Mouse (Mus musculus) heart, adult 18-20 months (tissue): Measurements from ENCODE around the gene Gimap8. TPM values are rescaled to one million over a fixed set of nuclear protein-coding genes. Genes with fewer than 3 reads are reported as not detected.

ENCODE experiments used
- DNase-seq, 2 experiments: peaks; one replicate each; pipeline ENCODE4 v3.0.0; 2021 to 2022; ENCODE audit warnings: mixed read lengths in 1 of 2
- total RNA-seq, 2 experiments: library from RNA; stranded (reverse); gene quantifications; 2 replicates each; pipeline ENCODE4 v1.2.3; 2021

Gene Gimap8
- total RNA-seq, 2 experiments from 2014 or later, result 7.1 to 7.5 TPM

GRCm38 (mm10) chr6:48704146-48704545, 57.1 kb downstream of the Gimap8 start:
- DNase-seq, result no peak

DNA sequence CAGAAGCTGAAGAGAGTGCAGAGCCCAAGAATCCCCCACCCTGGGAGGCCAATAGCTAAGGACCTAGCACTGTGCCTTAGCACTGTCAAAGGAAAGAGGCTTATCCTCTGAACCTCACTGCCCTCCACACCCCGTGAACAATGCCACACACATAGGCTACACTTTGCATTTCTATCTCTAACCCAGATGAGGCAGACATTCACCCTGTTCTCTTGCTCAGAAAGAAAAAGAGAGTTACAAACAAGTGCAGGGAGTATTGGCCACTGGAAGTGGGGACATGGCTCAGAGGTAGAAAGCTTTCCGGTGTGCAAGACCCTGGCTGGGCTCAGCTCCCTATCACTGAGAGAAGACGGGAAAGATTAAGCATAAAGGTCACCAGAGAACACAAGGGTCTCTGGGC, 59.1 kb downstream of the Gimap8 start:
- no peak for DNase-seq

Other genes starting within 250 kb of the Gimap8 start
- 10 to 100 TPM; 10.2 to 11.3 TPM for gene Zfp467, start 201.4 kb upstream of the Gimap8 start, total RNA-seq
- under 1 TPM; 0.22 to 0.23 TPM for gene Sspo, start 199.0 kb upstream of the Gimap8 start, total RNA-seq
- gene Atp6v0e2, start 109.6 kb upstream of the Gimap8 start, total RNA-seq, result 10 to 100 TPM; 19.8 to 21.4 TPM
- gene Lrrc61, start 92.4 kb upstream of the Gimap8 start, total RNA-seq, result 10 to 100 TPM; 14.7 to 18.6 TPM
- gene Rarres2, start 74.4 kb upstream of the Gimap8 start, total RNA-seq, result 10 to 100 TPM; 60.1 to 86.3 TPM
- gene Gm45021, start 57.6 kb upstream of the Gimap8 start, total RNA-seq, result not detected
- gene Repin1, start 53.4 kb upstream of the Gimap8 start, total RNA-seq, result 10 to 100 TPM; 32.3 to 32.9 TPM
- not detected for gene Gm44965, start 53.3 kb upstream of the Gimap8 start, total RNA-seq
- 10 to 100 TPM; 11.8 to 12.3 TPM for gene Zfp775, start 45.2 kb upstream of the Gimap8 start, total RNA-seq
- under 1 TPM; 0.37 to 0.39 TPM for gene AI854703, start 20.5 kb upstream of the Gimap8 start, total RNA-seq
- 1 to 10 TPM; 4.6 to 4.9 TPM for gene Gimap9, start 28.9 kb downstream of the Gimap8 start, total RNA-seq
- gene Gimap4, start 37.3 kb downstream of the Gimap8 start, total RNA-seq, result 10 to 100 TPM; 19.3 to 32.9 TPM
- 10 to 100 TPM; 29.6 to 36.9 TPM for gene Gimap6, start 61.0 kb downstream of the Gimap8 start, total RNA-seq
- 1 to 10 TPM; 3.8 to 4.0 TPM for gene Gm28053, start 71.4 kb downstream of the Gimap8 start, total RNA-seq
- gene Gimap7, start 71.4 kb downstream of the Gimap8 start, total RNA-seq, result 1 to 10 TPM in 1 of 2 experiments, under 1 TPM in 1; 0.27 to 1.7 TPM
- 10 to 100 TPM in 1 of 2 experiments, 1 to 10 TPM in 1; 9.9 to 13.3 TPM for gene Gimap1, start 91.8 kb downstream of the Gimap8 start, total RNA-seq
- 1 to 10 TPM; 4.9 to 5.0 TPM for gene Gimap5, start 99.0 kb downstream of the Gimap8 start, total RNA-seq
- gene Gimap3, start 123.6 kb downstream of the Gimap8 start, total RNA-seq, result 1 to 10 TPM in 1 of 2 experiments, under 1 TPM in 1; 0.57 to 6.9 TPM
- gene Tmem176a, start 193.7 kb downstream of the Gimap8 start, total RNA-seq, result 10 to 100 TPM; 14.7 to 20.6 TPM
- 10 to 100 TPM; 39.3 to 54.1 TPM for gene Tmem176b, start 194.3 kb downstream of the Gimap8 start, total RNA-seq
- gene Aoc1, start 225.7 kb downstream of the Gimap8 start, total RNA-seq, result not detected